Mouse (Mus musculus): Measurements from ENCODE around the gene Tmem273. TPM values are rescaled to one million over a fixed set of nuclear protein-coding genes. Genes with fewer than 3 reads are reported as not detected.

The Tmem273 gene
- 1.9 TPM in 1 of 4 replicates, not detected in the others for total RNA-seq (2023)

GRCm38 (mm10) chr14:32785556-32786130 lies at the start of gene Tmem273:
Tmem273 (plus strand) TSS chr14:32785963.

GRCm38 (mm10) chr14:32833847-32834246 lies 48.1 kb downstream of the Tmem273 start, which contains the start of gene Fam170b:
Fam170b (plus strand) TSS chr14:32833962.

GRCm38 (mm10) chr14:32856681-32857328 lies 71.0 kb downstream of the Tmem273 start, which contains the start of gene Vstm4:
Vstm4 (plus strand) TSS chr14:32856756.

Other genes starting within 250 kb of the Tmem273 start
- gene Prrxl1, start 186.6 kb upstream of the Tmem273 start, total RNA-seq (2023): not detected in 4 replicates
- 0.36 to 0.60 TPM (median 0.55 TPM) in 4 replicates for gene 3425401B19Rik, start 100.7 kb upstream of the Tmem273 start, total RNA-seq (2023)
- not detected in 4 replicates for gene Fam170b, start 48.0 kb downstream of the Tmem273 start, total RNA-seq (2023)
- gene Vstm4, start 70.8 kb downstream of the Tmem273 start, total RNA-seq (2023): 0.49 TPM in 1 of 4 replicates, not detected in the others
- not detected in 4 replicates for gene Lrrc18, start 205.4 kb downstream of the Tmem273 start, total RNA-seq (2023)

Data from B cell, adult 62 days (primary cell).